Mouse (Mus musculus) hindbrain, postnatal 0 days (tissue): ENCODE data around the gene Flot2. TPM values are rescaled to one million over a fixed set of nuclear protein-coding genes. Genes with fewer than 3 reads are reported as not detected.

Experiments used
- ATAC-seq: fragments of 200-750 bp; cut with Nextera tagmentation; 2 replicates; pipeline ENCODE4 v1.8.0; 2017; ENCODE audit warnings: mild to moderate bottlenecking, moderate TSS enrichment, moderate library complexity
- DNase-seq: peaks from one replicate; pipeline ENCODE4 v3.0.0-alpha.2; 2015; ENCODE audit warnings: low spot score
- H3K27ac ChIP-seq: fragments of 300-500 bp; sonication (generic); 2 replicates; pipeline ENCODE4 v1.5.1; 2014; ENCODE audit warnings: mild to moderate bottlenecking
- H3K27me3 ChIP-seq: fragments of 300-500 bp; sonication (generic); 2 replicates; pipeline ENCODE4 v1.6.1; 2014; ENCODE audit warnings: low read length, mixed read lengths; ENCODE audit not compliant: insufficient read depth
- H3K36me3 ChIP-seq: fragments of 300-500 bp; sonication (generic); 2 replicates; pipeline ENCODE4 v1.6.1; 2014; ENCODE audit warnings: low read length, mixed read lengths; ENCODE audit not compliant: insufficient read depth
- H3K4me1 ChIP-seq: fragments of 300-500 bp; sonication (generic); 2 replicates; pipeline ENCODE4 v1.6.1; 2014; ENCODE audit warnings: antibody characterized with exemption, low read length, mixed read lengths; ENCODE audit not compliant: insufficient read depth
- H3K4me2 ChIP-seq: fragments of 300-500 bp; sonication (generic); 2 replicates; pipeline ENCODE4 v1.6.1; 2014; ENCODE audit warnings: low read depth, mild to moderate bottlenecking, low read length, moderate library complexity, mixed read lengths
- H3K4me3 ChIP-seq: fragments of 300-500 bp; sonication (generic); 2 replicates; pipeline ENCODE4 v1.5.1; 2014; ENCODE audit warnings: low read length
- H3K9ac ChIP-seq: fragments of 300-500 bp; sonication (generic); replicated peaks from 2 replicates; pipeline ENCODE4 v1.6.1; 2014; ENCODE audit warnings: mild to moderate bottlenecking, low read length, moderate library complexity, mixed read lengths
- H3K9me3 ChIP-seq: fragments of 300-500 bp; sonication (generic); 2 replicates; pipeline ENCODE4 v1.6.1; 2016; ENCODE audit warnings: low read length, mixed read lengths
- CTCF ChIP-seq: IDR thresholded peaks from 2 replicates; pipeline ENCODE4 v1.5.1; 2016; ENCODE audit warnings: antibody characterized with exemption, control low read depth, low read depth
- WGBS: fragments of 180-500 bp; shearing (Covaris S2); extraction: QIAGEN DNeasy Blood & Tissue Kit; methylation state at CpG from one replicate; pipeline ENCODE4 v1.1.7; 2014; 5-methylcytosine and 5-hydroxymethylcytosine counted together
- microRNA counts: library from miRNA; unstranded; fragments of <30 nt; microRNA quantifications from one replicate; lab custom pipeline; 2015
- microRNA-seq, 2 experiments: library from miRNA; unstranded; fragments of <30 nt; microRNA quantifications; one replicate each; pipeline ENCODE4; 2016
- polyA plus RNA-seq: library from polyadenylated mRNA; unstranded; fragments of >200 nt; fragmentation: Nextera tagmentation; extraction: Ambion mirVana; gene quantifications from 2 replicates; pipeline ENCODE4 v1.2.1, GENCODE M21; 2015
- total RNA-seq: library from RNA; depleted of rRNA; stranded (reverse); fragments of >200 nt; gene quantifications from 2 replicates; pipeline ENCODE4 v1.2.3, GENCODE M21; 2014; rRNA removed

Flot2 gene
- total and polyA plus RNA-seq, 2 experiments from 2014 or later, result 108 to 123 TPM

- Histone ChIP-seq H3K27ac (no peak overlapping the region), H3K27me3 (no peaks in the 10 kb centered on the region), H3K9ac (no peak overlapping the region), H3K36me3 (no peaks in the 10 kb centered on the region), H3K4me2 (no peak overlapping the region), H3K4me3 (no peak overlapping the region), H3K9me3 (no peaks in the 10 kb centered on the region), H3K4me1 (peaks cover 10% of the 10 kb centered on the region)
- ATAC-seq (no peak), DNase-seq (no peak)
- TF ChIP-seq CTCF, result no peak
- WGBS, result 89% methylated on average over 11 of the region's 11 CpGs
Observed at GRCm38 (mm10) chr11:78100746-78101145, 63.0 kb downstream of the Flot2 start.

GRCm38 (mm10) chr11:78102142-78102541 is 64.4 kb downstream of the Flot2 start:
- DNase-seq (no peak), ATAC-seq (no peak)
- no peak for TF ChIP-seq CTCF
- Histone ChIP-seq H3K27me3 (no peaks in the 10 kb centered on the region), H3K36me3 (no peaks in the 10 kb centered on the region), H3K27ac (no peak overlapping the region), H3K4me1 (no peaks in the 10 kb centered on the region; the same call in 1 of the 2 replicates), H3K4me2 (no peak overlapping the region), H3K4me3 (no peak overlapping the region), H3K9ac (no peak overlapping the region), H3K9me3 (no peaks in the 10 kb centered on the region)
- WGBS, result 84% methylated on average over 5 of the region's 5 CpGs

GRCm38 (mm10) chr11:78102958-78103747 is 65.4 kb downstream of the Flot2 start:
- DNase-seq (no peak), ATAC-seq (no peak)
- H3K9me3 ChIP-seq, result no peaks in the 10 kb centered on the region
- no peak overlapping the region for H3K4me2 ChIP-seq
- H3K4me1 ChIP-seq, result no peaks in the 10 kb centered on the region
- no peaks in the 10 kb centered on the region for H3K36me3 ChIP-seq
- no peak overlapping the region for H3K9ac ChIP-seq
- no peaks in the 10 kb centered on the region for H3K27me3 ChIP-seq
- peak; percentile 27; the same call in 1 of the 2 replicates for TF ChIP-seq CTCF
- WGBS, result 68% methylated on average over 5 of the region's 5 CpGs
- no peak overlapping the region for H3K27ac ChIP-seq
- no peak overlapping the region for H3K4me3 ChIP-seq

- WGBS, result 94% methylated on average over 5 of the region's 5 CpGs
- Histone ChIP-seq H3K27me3 (no peaks in the 10 kb centered on the region), H3K4me1 (no peaks in the 10 kb centered on the region), H3K4me2 (no peak overlapping the region), H3K36me3 (no peaks in the 10 kb centered on the region), H3K4me3 (no peak overlapping the region), H3K27ac (no peak overlapping the region), H3K9me3 (no peaks in the 10 kb centered on the region), H3K9ac (no peak overlapping the region)
- DNase-seq, result no peak
- no peak for ATAC-seq
- TF ChIP-seq CTCF, result no peak
Observed at GRCm38 (mm10) chr11:78104501-78104900, 66.8 kb downstream of the Flot2 start.

MicroRNAs encoded within 50 kb of the gene (microRNA counts, 519-probe panel; counts per million panel counts)
- 2,600 counts per million, percentile 39 among the panel's probes with 10 or more counts for microRNA mmu-miR-144 (lab: Ali Mortazavi, UCI)
- 3,768 counts per million, percentile 66 among the panel's probes with 10 or more counts for microRNA mmu-miR-451 (lab: Ali Mortazavi, UCI)

Small RNAs within 50 kb of the gene (microRNA-seq; reads per million reads assigned to microRNA genes)
- 30.5 to 72.3 reads per million in 2 experiments for gene Mir144
- 0 reads per million in 2 experiments for gene Mir451a
- gene Mir451b, result 0 reads per million in 2 experiments

Other genes with a start within 250 kb of the Flot2 start
- 2.8 and 6.8 TPM in 2 replicates for gene Pipox, start 143.8 kb upstream of the Flot2 start, total RNA-seq
- gene Pipox, start 143.8 kb upstream of the Flot2 start, polyA plus RNA-seq, result 4.4 and 4.6 TPM in 2 replicates
- 175 and 177 TPM in 2 replicates for gene Sez6, start 107.1 kb upstream of the Flot2 start, total RNA-seq
- 113 and 127 TPM in 2 replicates for gene Sez6, start 107.1 kb upstream of the Flot2 start, polyA plus RNA-seq
- gene Phf12, start 55.2 kb upstream of the Flot2 start, total RNA-seq, result 31.9 and 34.9 TPM in 2 replicates
- 8.3 and 8.7 TPM in 2 replicates for gene Phf12, start 55.2 kb upstream of the Flot2 start, polyA plus RNA-seq
- 63.8 and 69.6 TPM in 2 replicates for gene Dhrs13, start 5.7 kb upstream of the Flot2 start, total RNA-seq
- gene Dhrs13, start 5.7 kb upstream of the Flot2 start, polyA plus RNA-seq, result 48.2 and 52.8 TPM in 2 replicates
- gene Eral1, start 42.5 kb downstream of the Flot2 start, total RNA-seq, result 38.4 and 40.3 TPM in 2 replicates
- gene Eral1, start 42.5 kb downstream of the Flot2 start, polyA plus RNA-seq, result 25.7 and 26.9 TPM in 2 replicates
- gene Fam222b, start 56.7 kb downstream of the Flot2 start, total RNA-seq, result 27.6 and 32.6 TPM in 2 replicates
- gene Fam222b, start 56.7 kb downstream of the Flot2 start, polyA plus RNA-seq, result 22.6 and 22.9 TPM in 2 replicates
- 124 and 130 TPM in 2 replicates for gene Traf4, start 127.7 kb downstream of the Flot2 start, total RNA-seq
- 79.5 and 88.7 TPM in 2 replicates for gene Traf4, start 127.7 kb downstream of the Flot2 start, polyA plus RNA-seq
- gene Nek8, start 138.7 kb downstream of the Flot2 start, total RNA-seq, result 7.6 and 11.8 TPM in 2 replicates
- 7.3 and 7.7 TPM in 2 replicates for gene Nek8, start 138.7 kb downstream of the Flot2 start, polyA plus RNA-seq
- 37.5 and 46.1 TPM in 2 replicates for gene Tlcd1, start 138.8 kb downstream of the Flot2 start, total RNA-seq
- gene Tlcd1, start 138.8 kb downstream of the Flot2 start, polyA plus RNA-seq, result 36.8 and 42.6 TPM in 2 replicates
- 418 and 469 TPM in 2 replicates for gene Rpl23a, start 145.7 kb downstream of the Flot2 start, total RNA-seq
- 906 and 915 TPM in 2 replicates for gene Rpl23a, start 145.7 kb downstream of the Flot2 start, polyA plus RNA-seq
- 85.6 and 96.4 TPM in 2 replicates for gene Rab34, start 150.5 kb downstream of the Flot2 start, total RNA-seq
- 63.5 and 76.2 TPM in 2 replicates for gene Rab34, start 150.5 kb downstream of the Flot2 start, polyA plus RNA-seq
- gene Proca1, start 155.5 kb downstream of the Flot2 start, total RNA-seq, result 1.9 and 4.9 TPM in 2 replicates
- gene Proca1, start 155.5 kb downstream of the Flot2 start, polyA plus RNA-seq, result 5.6 and 5.8 TPM in 2 replicates
- gene Sdf2, start 207.8 kb downstream of the Flot2 start, total RNA-seq, result 77.1 and 112 TPM in 2 replicates
- gene Sdf2, start 207.8 kb downstream of the Flot2 start, polyA plus RNA-seq, result 107 and 113 TPM in 2 replicates
- gene Supt6, start 208.1 kb downstream of the Flot2 start, total RNA-seq, result 34.2 and 36.0 TPM in 2 replicates
- 17.1 and 19.0 TPM in 2 replicates for gene Supt6, start 208.1 kb downstream of the Flot2 start, polyA plus RNA-seq
- gene 2610507B11Rik, start 223.8 kb downstream of the Flot2 start, total RNA-seq, result 86.2 and 93.6 TPM in 2 replicates
- gene 2610507B11Rik, start 223.8 kb downstream of the Flot2 start, polyA plus RNA-seq, result 78.2 and 79.0 TPM in 2 replicates